Mouse (Mus musculus): ENCODE data around the gene Spast.

The Spast gene

DNA sequence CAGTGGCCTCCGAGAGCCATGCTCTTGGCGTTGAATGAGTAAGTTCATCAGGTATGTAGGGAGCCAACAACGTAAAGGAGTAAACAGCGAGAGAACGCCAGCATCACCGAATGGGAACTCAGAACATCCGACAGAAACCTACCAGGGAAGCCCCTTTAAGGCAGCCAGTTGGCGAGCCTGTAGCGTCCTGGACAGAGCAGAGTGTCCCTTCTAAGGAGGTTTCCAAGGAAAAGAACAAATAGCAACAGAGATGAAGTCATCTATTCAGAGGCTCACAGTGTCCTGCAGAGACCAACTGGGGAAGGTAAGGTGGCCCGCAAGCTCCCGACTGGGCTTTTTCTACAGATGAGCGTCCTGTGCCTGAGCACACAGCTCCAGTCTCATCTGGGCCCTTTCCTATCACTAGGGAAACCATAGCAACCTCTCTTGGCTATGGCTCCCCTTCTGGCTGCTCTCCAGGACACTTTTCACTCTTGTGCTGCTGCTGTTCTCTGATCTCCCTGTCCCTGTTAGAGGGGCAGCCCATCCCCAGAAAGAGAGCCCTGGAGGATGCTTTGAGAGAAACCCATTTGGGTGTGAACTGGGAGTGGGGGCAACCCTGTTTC is 85.7 kb downstream of the Spast start:
- no peak for DNase-seq (ENCODE audit: low spot score)

DNA sequence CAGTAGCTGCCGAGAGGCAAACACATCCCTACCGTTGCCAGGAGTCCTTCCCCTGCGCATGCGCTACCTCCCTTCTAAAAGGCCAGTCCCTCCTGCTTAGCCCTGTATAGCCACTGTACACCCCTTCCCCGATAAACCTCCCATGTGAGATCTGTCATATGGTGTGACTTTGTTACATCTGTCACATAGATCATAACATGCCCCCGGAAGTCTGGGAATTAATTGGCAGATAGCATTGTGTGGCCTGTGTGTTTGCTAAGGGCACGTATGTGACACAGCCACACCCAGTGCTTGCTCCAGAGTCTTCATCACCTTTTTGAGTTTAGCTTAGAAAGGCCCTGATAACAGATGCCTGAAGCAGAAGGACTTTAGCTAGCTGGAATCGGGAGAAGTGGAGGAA is 91.3 kb downstream of the Spast start:
- DNase-seq (ENCODE audit: low spot score) = no peak

DNA sequence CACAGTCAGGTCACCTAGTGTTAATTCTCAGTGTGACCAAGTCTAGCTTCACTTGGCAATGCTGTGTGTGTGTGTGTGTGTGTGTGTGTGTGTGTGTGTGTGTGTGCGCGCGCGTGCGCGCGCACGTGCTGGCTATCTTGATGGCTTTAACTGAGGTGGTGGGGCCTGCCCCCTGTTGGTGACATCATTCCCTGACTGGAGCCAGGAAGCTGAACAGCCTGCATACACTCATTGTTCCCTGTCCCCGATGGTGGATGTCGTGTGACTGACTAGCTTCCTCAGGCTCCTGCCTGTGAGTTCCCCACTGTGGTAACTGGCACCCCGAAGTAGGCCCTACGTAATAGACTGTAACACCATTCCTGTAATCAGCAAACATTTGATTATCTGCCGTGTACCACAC is 92.7 kb downstream of the Spast start:
- DNase-seq (ENCODE audit: low spot score) = no peak

DNA sequence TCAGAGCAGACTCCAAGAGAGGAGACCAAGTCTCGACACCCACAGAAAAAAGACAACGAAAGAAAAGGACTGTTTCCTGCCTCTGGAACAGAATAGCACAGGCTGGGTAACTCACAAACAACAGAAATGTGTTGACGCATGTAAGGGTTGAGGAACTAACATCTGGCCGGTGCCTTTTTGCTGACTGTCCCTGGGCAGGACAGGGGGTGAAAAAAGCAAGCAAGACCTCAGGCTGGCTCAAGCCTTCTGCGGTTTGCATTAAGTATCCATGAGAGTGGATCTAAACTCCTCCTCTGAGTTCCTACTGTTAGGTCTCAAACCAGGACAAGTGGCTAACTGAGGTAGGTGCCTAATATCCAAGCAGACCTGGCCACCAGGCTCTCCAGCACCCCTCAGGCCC is 93.8 kb downstream of the Spast start:
- no peak for DNase-seq (ENCODE audit: low spot score)

DNA sequence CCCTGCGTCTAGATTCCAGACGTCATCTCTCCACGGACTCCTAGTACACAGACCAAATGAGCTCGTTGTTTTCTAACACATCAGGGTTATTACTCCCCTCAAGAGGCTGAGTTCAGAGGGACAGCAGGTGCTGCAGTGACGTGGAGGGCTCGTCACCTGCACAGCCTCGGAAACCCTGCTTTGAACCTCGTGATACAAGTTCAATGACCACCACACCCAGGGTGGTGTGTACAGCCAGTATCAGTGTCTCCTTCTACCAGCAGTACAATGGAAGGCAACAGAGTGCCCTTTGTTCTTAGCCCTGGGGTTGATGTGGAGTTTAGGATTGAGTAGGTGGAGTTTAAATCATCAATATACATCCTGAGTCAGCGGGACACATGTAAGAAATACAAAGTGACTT is 99.0 kb downstream of the Spast start:
- no peak for DNase-seq (ENCODE audit: low spot score)

DNA sequence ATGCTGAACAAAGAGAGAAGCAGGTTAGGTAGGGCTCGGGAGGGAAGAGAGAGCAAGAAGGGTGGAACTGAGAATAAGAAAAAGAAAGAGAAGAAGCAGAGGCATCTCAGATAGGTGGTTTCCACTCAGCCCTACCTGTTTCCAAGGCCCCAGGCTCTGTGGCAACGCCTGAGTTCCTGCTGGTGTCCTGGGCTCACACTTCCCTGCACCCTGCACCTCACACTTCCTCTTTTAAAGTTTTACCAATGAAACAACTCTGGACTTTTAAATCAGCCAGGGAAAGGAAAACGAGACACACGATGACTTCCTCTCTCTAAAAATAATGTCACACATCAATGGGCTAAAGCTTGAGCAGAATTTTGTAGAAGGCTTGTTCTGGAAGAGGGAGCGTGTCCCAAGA is 101.7 kb downstream of the Spast start:
- DNase-seq (ENCODE audit: low spot score) = no peak
